Mouse (Mus musculus): ENCODE data around the gene Zfp984. TPM values are rescaled to one million over a fixed set of nuclear protein-coding genes. Genes with fewer than 3 reads are reported as not detected.

Zfp984 gene
- 9.1 and 9.3 TPM in 2 replicates for polyA plus RNA-seq (2015; fragmentation: Nextera tagmentation; extraction: Ambion mirVana)

GRCm38 (mm10) chr4:147809292-147809965 is at the start of gene Zfp984:
Gene Zfp984 (minus strand): TSS chr4:147809788.

GRCm38 (mm10) chr4:147847614-147848583 is 38.3 kb upstream of the Zfp984 start, which contains the start of gene Zfp933:
Gene Zfp933 (minus strand): TSS chr4:147848366.

Other genes starting within 250 kb of the Zfp984 start
- gene Zfp979, start 167.3 kb downstream of the Zfp984 start, polyA plus RNA-seq (2015; fragmentation: Nextera tagmentation; extraction: Ambion mirVana), result 3.4 and 3.7 TPM in 2 replicates
- gene Zfp534, start 107.2 kb downstream of the Zfp984 start, polyA plus RNA-seq (2015; fragmentation: Nextera tagmentation; extraction: Ambion mirVana), result not detected in 2 replicates
- gene Zfp933, start 38.6 kb upstream of the Zfp984 start, polyA plus RNA-seq (2015; fragmentation: Nextera tagmentation; extraction: Ambion mirVana), result 2.3 and 3.1 TPM in 2 replicates
- gene Miip, start 59.0 kb upstream of the Zfp984 start, polyA plus RNA-seq (2015; fragmentation: Nextera tagmentation; extraction: Ambion mirVana), result 38.2 and 40.9 TPM in 2 replicates
- gene Fv1, start 59.2 kb upstream of the Zfp984 start, polyA plus RNA-seq (2015; fragmentation: Nextera tagmentation; extraction: Ambion mirVana), result 2.2 and 2.7 TPM in 2 replicates
- gene Mfn2, start 94.9 kb upstream of the Zfp984 start, polyA plus RNA-seq (2015; fragmentation: Nextera tagmentation; extraction: Ambion mirVana), result 13.5 and 16.2 TPM in 2 replicates
- gene Plod1, start 127.0 kb upstream of the Zfp984 start, polyA plus RNA-seq (2015; fragmentation: Nextera tagmentation; extraction: Ambion mirVana), result 14.1 and 19.1 TPM in 2 replicates
- 11.2 and 12.5 TPM in 2 replicates for gene 2510039O18Rik, start 131.1 kb upstream of the Zfp984 start, polyA plus RNA-seq (2015; fragmentation: Nextera tagmentation; extraction: Ambion mirVana)
- 0.28 TPM in 1 of 2 replicates, not detected in the other for gene Nppb, start 176.0 kb upstream of the Zfp984 start, polyA plus RNA-seq (2015; fragmentation: Nextera tagmentation; extraction: Ambion mirVana)
- 0.41 and 0.42 TPM in 2 replicates for gene Nppa, start 190.9 kb upstream of the Zfp984 start, polyA plus RNA-seq (2015; fragmentation: Nextera tagmentation; extraction: Ambion mirVana)
- gene Clcn6, start 229.0 kb upstream of the Zfp984 start, polyA plus RNA-seq (2015; fragmentation: Nextera tagmentation; extraction: Ambion mirVana), result 1.3 and 1.4 TPM in 2 replicates
- 6.4 and 8.6 TPM in 2 replicates for gene Mthfr, start 229.3 kb upstream of the Zfp984 start, polyA plus RNA-seq (2015; fragmentation: Nextera tagmentation; extraction: Ambion mirVana)

Measured in spleen, postnatal 0 days (tissue).